Mouse (Mus musculus) embryonic facial prominence, embryonic 10.5 days (tissue): ENCODE results near the gene Oxct1. TPM values are rescaled to one million over a fixed set of nuclear protein-coding genes. Genes with fewer than 3 reads are reported as not detected.

Experiments used
- DNase-seq: peaks from one replicate; pipeline ENCODE4 v3.0.0-alpha.2; 2017; ENCODE audit warnings: low spot score
- H3K27ac ChIP-seq: fragments of 300-500 bp; sonication (generic); replicated peaks from 2 replicates; pipeline ENCODE4 v1.5.1; 2016; ENCODE audit warnings: mild to moderate bottlenecking
- H3K27me3 ChIP-seq: fragments of 300-500 bp; sonication (generic); replicated peaks from 2 replicates; pipeline ENCODE4 v1.6.1; 2016; ENCODE audit warnings: low read depth, mild to moderate bottlenecking; ENCODE audit not compliant: poor library complexity, severe bottlenecking
- H3K36me3 ChIP-seq: fragments of 300-500 bp; sonication (generic); replicated peaks from 2 replicates; pipeline ENCODE4 v1.6.1; 2016; ENCODE audit warnings: mild to moderate bottlenecking, moderate library complexity
- H3K4me1 ChIP-seq: fragments of 300-500 bp; sonication (generic); 2 replicates; pipeline ENCODE4 v1.6.1; 2016
- H3K4me3 ChIP-seq: fragments of 300-500 bp; sonication (generic); 2 replicates; pipeline ENCODE4 v1.5.1; 2016; ENCODE audit warnings: mild to moderate bottlenecking, moderate library complexity
- H3K9me3 ChIP-seq: fragments of 300-500 bp; sonication (generic); 2 replicates; pipeline ENCODE4 v1.6.1; 2016; ENCODE audit warnings: mild to moderate bottlenecking
- WGBS: fragments of 180-500 bp; shearing (Covaris S2); methylation state at CpG from one replicate; pipeline ENCODE4 v1.1.7; 2016; 5-methylcytosine and 5-hydroxymethylcytosine counted together
- polyA plus RNA-seq: library from polyadenylated mRNA; unstranded; fragments of >200 nt; fragmentation: Nextera tagmentation; extraction: Ambion mirVana; gene quantifications from 2 replicates; pipeline ENCODE4 v1.2.1, GENCODE M21; 2016

Gene Oxct1
- 102 and 122 TPM in 2 replicates for polyA plus RNA-seq

DNA sequence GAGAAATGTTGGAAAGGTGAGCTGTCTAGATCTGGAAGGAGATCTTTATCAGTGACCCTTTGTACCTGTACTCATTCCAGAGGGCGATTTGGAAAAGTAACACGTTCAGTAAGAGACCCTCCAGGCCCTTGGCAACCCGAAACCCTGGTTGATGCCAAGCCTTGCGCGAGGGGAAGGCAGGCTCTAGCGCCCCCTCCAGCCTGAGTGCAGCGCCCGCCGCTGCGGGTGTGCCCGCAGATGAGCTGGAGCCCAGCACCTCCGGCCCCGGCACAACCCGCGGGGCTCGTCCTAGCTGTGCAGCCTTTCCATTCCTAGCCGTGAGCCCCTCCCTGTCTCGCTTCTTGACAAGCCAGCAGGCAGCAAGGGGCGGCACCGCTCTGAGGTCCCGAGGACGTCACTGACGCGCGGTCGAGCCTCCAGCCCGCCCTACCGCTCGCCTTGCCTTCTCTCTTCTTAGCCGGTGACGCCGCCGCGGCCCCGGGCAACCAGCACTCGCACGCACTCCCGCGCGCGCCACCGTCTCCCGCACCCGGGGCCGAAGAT lies at the start of gene Oxct1:
Gene Oxct1 (plus strand): TSS at position 153 of the 543 bp plus-strand sequence.
- under 1% methylated on average over 45 of the region's 45 CpGs for WGBS
- DNase-seq, result peak; percentile 92
- H3K27me3 ChIP-seq, result peaks cover 12% of the 10 kb centered on the region; the same call in 1 of the 2 replicates
- H3K27ac ChIP-seq, result peak within 1 kb of the TSS; percentile 92
- no peaks in the 10 kb centered on the region for H3K36me3 ChIP-seq
- H3K4me1 ChIP-seq, result peaks cover 15% of the 10 kb centered on the region
- peak within 1 kb of the TSS; percentile 84 for H3K4me3 ChIP-seq
- H3K9me3 ChIP-seq, result no peaks in the 10 kb centered on the region

DNA sequence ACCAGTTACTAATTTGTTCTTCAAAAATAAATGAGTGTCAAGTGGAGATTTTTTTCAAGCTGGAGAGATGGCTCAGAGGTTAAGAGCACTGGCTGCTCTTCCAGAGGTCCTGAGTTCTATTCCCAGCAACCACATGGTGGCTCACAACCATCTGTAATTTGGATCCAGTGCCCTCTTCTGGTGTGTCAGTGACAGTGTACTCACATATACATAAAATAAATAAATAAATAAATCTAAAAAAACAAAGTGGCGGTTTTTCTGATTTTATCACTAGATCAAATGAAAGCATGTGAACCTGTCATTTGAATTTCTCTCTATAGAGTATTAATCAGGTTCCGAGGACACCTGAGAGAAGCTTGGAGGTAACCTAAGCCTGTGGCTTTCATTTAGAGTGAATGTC lies 47.9 kb upstream of the Oxct1 start:
- Histone ChIP-seq H3K4me1 (0 out of 2 replicates have a peak, but pooled peaks cover 4% of the 10 kb centered on the region), H3K27ac (no peak overlapping the region), H3K9me3 (no peaks in the 10 kb centered on the region), H3K36me3 (peaks cover 19% of the 10 kb centered on the region), H3K4me3 (no peak overlapping the region), H3K27me3 (no peaks in the 10 kb centered on the region)
- 87% methylated on average over 2 of the region's 2 CpGs for WGBS
- no peak for DNase-seq

DNA sequence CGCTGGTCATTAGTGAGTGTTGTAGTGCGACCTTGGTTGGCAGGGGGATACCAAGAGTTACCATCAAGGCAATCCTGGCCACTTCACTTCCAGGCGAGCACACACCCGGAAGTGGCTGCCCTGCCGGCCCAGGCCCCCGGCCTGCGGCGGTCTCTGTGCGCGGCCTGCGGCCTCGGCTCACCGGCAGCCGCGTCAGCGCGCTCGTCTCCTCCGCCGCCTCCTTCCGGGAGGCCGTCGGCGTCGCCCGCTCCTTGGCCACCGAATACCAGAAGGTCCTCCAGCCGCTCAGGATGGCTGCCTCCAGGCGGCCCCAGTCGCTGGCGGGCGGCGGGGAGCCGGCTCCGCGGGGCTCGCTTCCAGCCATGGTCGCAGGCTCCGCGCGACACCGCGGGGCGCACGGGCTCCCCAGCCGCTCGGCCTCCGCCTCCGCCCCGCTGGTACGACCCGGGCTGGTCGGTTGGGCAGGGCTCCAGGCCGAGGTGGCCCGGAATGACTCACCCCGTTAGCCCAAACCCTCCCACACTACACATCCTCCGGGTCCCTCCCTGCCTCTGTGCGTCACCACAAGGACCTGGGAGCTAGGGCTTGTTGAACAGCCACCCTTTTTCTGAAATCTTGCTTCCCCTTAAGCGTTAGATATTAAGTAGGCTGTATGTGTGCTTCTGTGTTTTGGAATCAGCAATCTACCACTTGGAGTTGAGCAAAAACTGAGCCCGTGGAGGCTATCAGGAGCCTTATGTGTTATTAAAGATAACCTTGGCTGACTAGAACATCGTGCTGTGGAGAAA lies 46.9 kb upstream of the Oxct1 start, which contains the start of gene Fbxo4:
Gene Fbxo4 (minus strand): TSS at position 513 of the 788 bp plus-strand sequence.
- peak within 1 kb of the TSS; percentile 96 for H3K27ac ChIP-seq
- H3K9me3 ChIP-seq, result no peaks in the 10 kb centered on the region
- 2% methylated on average over 61 of the region's 61 CpGs for WGBS
- H3K27me3 ChIP-seq, result no peaks in the 10 kb centered on the region
- H3K4me3 ChIP-seq, result peak within 1 kb of the TSS; percentile 74
- peaks cover 29% of the 10 kb centered on the region for H3K36me3 ChIP-seq
- peak; percentile 80 for DNase-seq
- 0 out of 2 replicates have a peak, but pooled peaks cover 4% of the 10 kb centered on the region for H3K4me1 ChIP-seq

DNA sequence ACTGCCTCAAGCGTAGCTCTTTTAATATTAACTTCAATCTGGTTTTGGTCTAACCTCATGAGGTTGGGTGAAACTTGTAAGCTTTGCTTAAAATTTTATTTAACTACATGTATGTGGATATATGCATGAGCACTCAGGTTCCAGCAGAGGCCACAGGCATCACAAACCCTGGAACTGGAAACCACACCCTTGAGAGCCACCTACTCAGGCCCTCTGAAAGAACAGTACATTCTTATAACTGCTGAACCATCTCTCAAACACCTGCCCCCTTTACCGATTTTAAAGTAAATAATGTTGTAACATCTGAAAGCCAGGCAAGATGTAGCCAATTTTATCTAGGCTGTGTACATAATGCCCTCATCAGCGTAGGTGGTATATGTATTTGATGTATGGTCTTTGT lies 46.3 kb upstream of the Oxct1 start:
- no peak for DNase-seq
- Histone ChIP-seq H3K27ac (peak overlapping the region; percentile 96; the same call in 1 of the 2 replicates), H3K36me3 (peaks cover 35% of the 10 kb centered on the region), H3K4me1 (0 out of 2 replicates have a peak, but pooled peaks cover 4% of the 10 kb centered on the region), H3K4me3 (peak overlapping the region; percentile 74), H3K27me3 (no peaks in the 10 kb centered on the region), H3K9me3 (no peaks in the 10 kb centered on the region)
- WGBS, result 89% methylated on average over 3 of the region's 3 CpGs

DNA sequence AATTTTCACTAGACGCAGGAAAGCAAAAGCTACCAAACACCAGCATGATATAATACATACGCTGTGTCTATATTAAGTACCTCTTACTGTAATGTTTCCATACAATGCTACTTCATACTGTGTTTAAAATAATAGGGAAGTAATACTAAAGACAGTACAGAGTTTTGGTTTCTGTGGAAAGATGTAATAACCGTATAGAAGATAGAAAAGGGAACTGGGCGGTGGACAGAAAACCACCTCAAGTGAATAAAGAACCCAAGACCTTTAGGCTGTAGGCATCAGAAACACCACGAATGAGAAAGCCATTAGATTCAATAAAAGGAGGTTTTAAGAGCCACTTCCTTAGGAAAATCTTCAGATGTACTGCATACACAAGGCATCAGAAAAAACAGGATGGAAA lies 43.5 kb upstream of the Oxct1 start:
- Histone ChIP-seq H3K4me1 (0 out of 2 replicates have a peak, but pooled peaks cover 4% of the 10 kb centered on the region), H3K27ac (no peak overlapping the region), H3K4me3 (no peak overlapping the region), H3K36me3 (peaks cover 58% of the 10 kb centered on the region), H3K9me3 (no peaks in the 10 kb centered on the region), H3K27me3 (no peaks in the 10 kb centered on the region)
- DNase-seq, result no peak
- 94% methylated on average over 5 of the region's 5 CpGs for WGBS

DNA sequence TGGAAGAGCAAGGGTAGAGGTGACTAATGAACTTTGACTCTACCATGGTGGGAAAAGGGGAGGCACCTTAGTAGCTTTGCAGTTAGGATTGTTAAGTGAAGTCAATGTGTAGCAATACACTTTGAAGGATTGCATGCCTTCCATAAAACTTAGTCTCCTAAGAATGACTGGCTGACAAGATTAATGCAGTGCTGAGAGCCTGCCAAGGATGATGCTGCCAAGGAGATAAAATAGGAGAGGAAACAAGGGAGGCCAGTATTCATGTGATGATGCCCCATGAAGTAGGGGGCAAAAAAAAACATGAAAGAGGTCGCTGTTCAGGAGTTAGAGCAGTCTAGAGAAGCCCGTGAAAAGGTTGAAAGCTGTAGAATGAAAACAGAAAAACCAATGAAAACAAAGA lies 41.3 kb upstream of the Oxct1 start:
- DNase-seq, result no peak
- Histone ChIP-seq H3K36me3 (peaks cover 77% of the 10 kb centered on the region), H3K4me3 (no peak overlapping the region), H3K9me3 (no peaks in the 10 kb centered on the region), H3K27me3 (no peaks in the 10 kb centered on the region), H3K4me1 (no peaks in the 10 kb centered on the region), H3K27ac (no peak overlapping the region)
- 89% methylated on average over 2 of the region's 2 CpGs for WGBS

DNA sequence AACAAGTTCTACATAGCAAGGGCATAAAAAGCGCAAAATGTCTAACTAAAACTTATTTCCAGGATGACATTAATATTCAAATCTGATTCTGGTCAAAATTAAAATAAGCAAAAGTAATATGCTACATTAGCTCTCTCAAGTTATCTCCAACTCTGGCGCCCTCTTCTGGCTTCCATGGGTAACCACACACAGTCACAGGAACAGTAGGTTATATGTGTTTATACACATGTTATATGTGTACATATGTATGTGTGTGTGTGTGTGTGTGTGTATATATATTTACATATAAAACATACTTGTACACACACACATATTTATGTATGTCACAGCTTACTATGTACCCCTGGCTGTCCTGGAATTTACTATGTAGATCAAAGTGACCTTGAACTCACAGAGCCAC lies 38.2 kb upstream of the Oxct1 start:
- peak; percentile 27 for DNase-seq
- peaks cover 85% of the 10 kb centered on the region for H3K36me3 ChIP-seq
- WGBS, result 66% methylated on average over 2 of the region's 2 CpGs
- H3K4me1 ChIP-seq, result no peaks in the 10 kb centered on the region
- no peaks in the 10 kb centered on the region for H3K9me3 ChIP-seq
- H3K27ac ChIP-seq, result no peak overlapping the region
- H3K4me3 ChIP-seq, result no peak overlapping the region
- no peaks in the 10 kb centered on the region for H3K27me3 ChIP-seq

DNA sequence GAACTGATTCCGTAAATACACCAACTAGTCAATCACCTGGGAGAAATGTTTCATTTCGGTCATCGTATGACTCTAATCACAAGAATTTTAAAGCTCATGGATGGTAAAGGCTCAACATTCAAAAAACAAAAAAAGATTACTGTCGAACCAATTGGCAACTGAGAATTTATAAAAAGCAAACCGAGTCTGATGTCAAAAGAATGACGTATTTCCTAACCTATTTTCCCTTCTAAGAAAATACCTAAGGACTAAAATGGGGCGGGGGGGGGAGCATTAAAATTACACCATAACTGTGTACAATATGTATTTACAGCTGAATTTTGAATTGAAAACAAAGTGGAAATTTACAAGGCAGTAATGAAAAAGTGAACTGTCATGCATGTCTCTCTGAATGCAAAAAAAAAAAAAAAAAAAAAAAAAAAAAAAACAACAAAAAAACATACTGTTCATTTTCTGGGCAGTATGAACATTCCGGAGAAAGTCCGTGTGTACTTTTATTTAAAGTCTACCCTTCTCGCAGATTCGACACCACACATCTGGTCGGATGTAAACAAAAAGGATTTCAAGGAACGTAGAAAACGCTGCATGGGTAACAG lies 31.2 kb upstream of the Oxct1 start:
- Histone ChIP-seq H3K27ac (peak overlapping the region; percentile 95), H3K4me1 (peaks cover 5% of the 10 kb centered on the region; the same call in 1 of the 2 replicates), H3K27me3 (no peaks in the 10 kb centered on the region), H3K4me3 (peak overlapping the region; percentile 77), H3K9me3 (no peaks in the 10 kb centered on the region), H3K36me3 (peaks cover 23% of the 10 kb centered on the region)
- 29% methylated on average over 14 of the region's 14 CpGs for WGBS
- DNase-seq, result no peak

DNA sequence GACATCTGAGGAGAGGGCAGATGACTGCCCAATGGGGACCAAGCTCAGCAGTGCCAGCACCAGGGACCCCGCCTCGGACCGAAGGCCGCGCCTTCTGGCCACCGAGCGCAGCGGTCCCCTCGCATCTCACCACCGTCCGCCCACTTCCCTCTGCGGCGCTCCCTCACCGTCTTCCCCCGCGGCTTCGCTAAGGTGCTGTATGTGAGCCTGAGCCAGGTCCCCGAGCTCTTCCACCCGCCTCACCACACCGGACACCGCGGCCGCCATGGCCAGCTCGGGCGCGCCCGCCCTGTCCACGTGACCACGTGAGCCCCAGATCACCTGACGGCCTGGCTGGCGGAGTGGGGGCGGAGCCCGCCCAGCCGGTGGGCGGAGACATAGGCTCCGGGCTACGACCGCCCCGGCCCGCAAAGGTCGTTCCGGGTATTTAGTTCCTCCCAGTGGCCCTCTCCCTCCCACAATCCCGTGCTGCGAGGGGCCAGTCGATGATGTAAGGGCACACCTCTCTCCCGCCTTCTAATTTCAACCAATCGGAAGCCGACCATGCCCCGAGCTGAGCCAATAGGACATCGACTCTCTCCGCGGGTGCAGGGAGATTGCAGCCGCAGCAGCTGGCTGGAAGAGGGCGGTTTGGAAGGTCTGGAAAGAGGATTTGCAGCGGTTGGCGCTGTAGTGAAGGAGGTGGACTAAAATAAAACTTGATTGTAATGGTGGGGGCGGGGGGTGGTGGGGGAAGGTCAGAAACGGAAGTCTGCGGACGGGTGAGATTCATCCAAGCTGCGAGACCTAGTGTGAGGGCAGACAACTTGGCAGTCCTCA lies 30.5 kb upstream of the Oxct1 start, which contains the start of gene AW549877:
Gene AW549877 (minus strand): TSS at position 297 of the 819 bp plus-strand sequence.
- Histone ChIP-seq H3K4me1 (peaks cover 5% of the 10 kb centered on the region; the same call in 1 of the 2 replicates), H3K27ac (peak within 1 kb of the TSS; percentile 95), H3K36me3 (peaks cover 16% of the 10 kb centered on the region), H3K4me3 (peak within 1 kb of the TSS; percentile 77), H3K27me3 (no peaks in the 10 kb centered on the region), H3K9me3 (no peaks in the 10 kb centered on the region)
- WGBS, result under 1% methylated on average over 61 of the region's 61 CpGs
- DNase-seq, result peak; percentile 98

DNA sequence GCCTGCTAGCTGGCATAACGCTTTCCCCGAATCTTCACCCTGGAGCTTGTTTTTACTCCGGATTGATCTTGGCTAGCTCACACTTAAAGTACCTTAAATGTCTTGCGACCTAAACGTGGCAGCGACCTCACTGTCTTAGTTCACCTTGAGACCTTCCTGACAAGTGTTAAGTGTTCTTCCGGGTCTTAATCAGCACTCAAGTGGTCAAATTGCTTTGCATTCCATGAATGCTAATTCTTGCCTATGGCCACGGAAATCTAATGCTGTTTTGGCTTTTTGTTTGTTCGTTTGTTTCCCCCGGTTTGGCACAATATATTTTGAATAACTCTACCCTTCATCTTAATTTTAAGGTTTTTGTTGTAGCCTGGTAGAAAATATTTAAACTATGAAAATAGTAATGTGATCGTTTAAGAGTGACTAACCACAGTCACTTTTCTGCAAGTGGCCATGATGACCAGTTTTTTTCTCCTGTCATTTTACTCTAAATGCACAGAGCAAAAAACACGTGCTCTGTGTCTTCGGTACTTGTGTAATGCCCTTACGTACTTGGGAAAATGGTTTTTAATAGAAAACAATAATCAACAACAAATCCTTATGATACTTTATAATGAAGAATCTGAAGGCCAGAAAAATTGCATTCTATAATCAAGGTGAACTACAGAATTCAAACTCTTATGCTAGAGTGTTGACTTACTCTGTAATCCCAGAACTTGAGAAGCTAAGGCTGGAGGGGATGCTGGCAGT lies 29.7 kb upstream of the Oxct1 start:
- H3K27ac ChIP-seq, result peak overlapping the region; percentile 87
- 22% methylated on average over 14 of the region's 14 CpGs for WGBS
- H3K27me3 ChIP-seq, result no peaks in the 10 kb centered on the region
- H3K9me3 ChIP-seq, result no peaks in the 10 kb centered on the region
- DNase-seq, result no peak
- peak overlapping the region; percentile 77 for H3K4me3 ChIP-seq
- H3K4me1 ChIP-seq, result peaks cover 5% of the 10 kb centered on the region; the same call in 1 of the 2 replicates
- peaks cover 8% of the 10 kb centered on the region for H3K36me3 ChIP-seq

DNA sequence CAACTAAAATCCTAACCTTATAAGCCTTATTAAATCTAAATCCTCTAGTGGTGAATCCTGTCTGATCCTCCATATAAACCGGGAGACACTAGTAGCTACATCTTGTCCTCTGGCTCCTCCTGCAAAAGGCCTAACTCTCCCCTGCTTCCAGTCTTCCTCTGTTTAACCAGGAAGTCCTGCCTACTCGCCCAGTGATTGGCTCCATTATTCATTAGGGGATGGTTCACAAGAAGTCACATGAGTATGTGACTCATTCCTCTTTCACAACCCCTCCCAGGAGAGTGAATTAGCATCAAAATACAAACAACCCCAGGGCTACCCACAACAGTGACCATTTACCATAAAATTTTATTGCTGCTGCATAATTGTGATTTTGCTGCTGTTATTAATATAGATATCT lies 27.0 kb upstream of the Oxct1 start:
- Histone ChIP-seq H3K27ac (no peak overlapping the region), H3K4me1 (peaks cover 5% of the 10 kb centered on the region; the same call in 1 of the 2 replicates), H3K27me3 (no peaks in the 10 kb centered on the region), H3K4me3 (no peak overlapping the region), H3K9me3 (no peaks in the 10 kb centered on the region), H3K36me3 (no peaks in the 10 kb centered on the region)
- no peak for DNase-seq
- 68% methylated on average over 2 of the region's 2 CpGs for WGBS
